Mouse (Mus musculus) 416B (cell line): ENCODE measurements around the gene Slc15a3.

Source experiments
- DNase-seq: peaks from one replicate; pipeline ENCODE4 v3.0.0; 2011; ENCODE audit warnings: low read depth

The Slc15a3 gene

GRCm38 (mm10) chr19:10869886-10870527 is 30.5 kb downstream of the Slc15a3 start, which contains the start of gene Tmem132a:
Gene Tmem132a, minus strand, starts transcription at chr19:10869940.
- DNase-seq, result no peak

GRCm38 (mm10) chr19:10870676-10871075 is 31.1 kb downstream of the Slc15a3 start:
- DNase-seq, result no peak

- no peak for DNase-seq
Observed at GRCm38 (mm10) chr19:10871328-10871961, 31.9 kb downstream of the Slc15a3 start.

GRCm38 (mm10) chr19:10878201-10878837 is 38.8 kb downstream of the Slc15a3 start:
- no peak for DNase-seq

- DNase-seq, result peak; percentile 73
Observed at GRCm38 (mm10) chr19:10880085-10880974, 40.8 kb downstream of the Slc15a3 start.

- peak; percentile 9 for DNase-seq
Observed at GRCm38 (mm10) chr19:10880975-10881425, 41.5 kb downstream of the Slc15a3 start.

GRCm38 (mm10) chr19:10881426-10882154 is 42.1 kb downstream of the Slc15a3 start, which contains the start of gene Tmem109:
Gene Tmem109, minus strand, starts transcription at chr19:10882001.
- peak; percentile 89 for DNase-seq

GRCm38 (mm10) chr19:10892201-10892600 is 52.7 kb downstream of the Slc15a3 start:
- no peak for DNase-seq

- peak; percentile 97 for DNase-seq
Observed at GRCm38 (mm10) chr19:10895016-10895528, 55.5 kb downstream of the Slc15a3 start, which contains the start of gene Prpf19. Gene Prpf19, plus strand, starts transcription at chr19:10895231.

GRCm38 (mm10) chr19:10895708-10896107 is 56.2 kb downstream of the Slc15a3 start:
- peak; percentile 40 for DNase-seq

- no peak for DNase-seq
Observed at GRCm38 (mm10) chr19:10896849-10897248, 57.3 kb downstream of the Slc15a3 start.

- DNase-seq, result no peak
Observed at GRCm38 (mm10) chr19:10897491-10897890, 58.0 kb downstream of the Slc15a3 start.

- no peak for DNase-seq
Observed at GRCm38 (mm10) chr19:10900315-10900714, 60.8 kb downstream of the Slc15a3 start.

- DNase-seq, result no peak
Observed at GRCm38 (mm10) chr19:10901046-10901445, 61.5 kb downstream of the Slc15a3 start.

GRCm38 (mm10) chr19:10904512-10904911 is 65.0 kb downstream of the Slc15a3 start:
- DNase-seq, result no peak

- peak; percentile 26 for DNase-seq
Observed at GRCm38 (mm10) chr19:10904927-10905727, 65.6 kb downstream of the Slc15a3 start.

GRCm38 (mm10) chr19:10905728-10906000 is 66.1 kb downstream of the Slc15a3 start:
- DNase-seq, result no peak

- peak; percentile 55 for DNase-seq
Observed at GRCm38 (mm10) chr19:10907891-10908290, 68.4 kb downstream of the Slc15a3 start.
